Mouse (Mus musculus) spleen, adult 2 months (tissue): ENCODE measurements at regions not wholly inside any gene's neighbourhood (a gene's known extent, or its start where the extent isn't known, plus 50 kb on each side); places are given as distances from the start of the nearest gene placed in this dataset.

Source experiments
- DNase-seq, 2 experiments: peaks; one replicate each; pipeline versions ENCODE4 v3.0.0 to v3.0.0-alpha.2; 2012 to 2021; ENCODE audit warnings: low spot score in 2 of 2, low read depth in 1 of 2
- H3K27ac ChIP-seq: fragments of 200-500 bp; 2 replicates; pipeline ENCODE4 v1.5.1; 2012; ENCODE audit warnings: low read length, inconsistent platforms; ENCODE audit not compliant: insufficient read depth
- H3K27me3 ChIP-seq: fragments of 200-500 bp; 2 replicates; pipeline ENCODE4 v1.6.1; 2012; ENCODE audit warnings: mild to moderate bottlenecking, moderate library complexity, low read length, inconsistent platforms; ENCODE audit not compliant: control insufficient read depth, insufficient read depth
- H3K36me3 ChIP-seq: fragments of 200-500 bp; 2 replicates; pipeline ENCODE4 v1.6.1; 2012; ENCODE audit warnings: mild to moderate bottlenecking, low read length, inconsistent platforms; ENCODE audit not compliant: control insufficient read depth, insufficient read depth
- H3K4me1 ChIP-seq: fragments of 200-500 bp; 2 replicates; pipeline ENCODE4 v1.6.1; 2011; ENCODE audit warnings: inconsistent platforms; ENCODE audit not compliant: control insufficient read depth, insufficient read depth, insufficient read length
- H3K4me3 ChIP-seq: fragments of 200-500 bp; 2 replicates; pipeline ENCODE4 v1.5.1; 2011; ENCODE audit warnings: mild to moderate bottlenecking, inconsistent platforms; ENCODE audit not compliant: insufficient read depth, insufficient read length; ENCODE audit errors: extremely low read depth
- CTCF ChIP-seq: fragments of 200-500 bp; IDR thresholded peaks from 2 replicates; pipeline ENCODE4 v1.5.1; 2011; ENCODE audit warnings: mild to moderate bottlenecking, inconsistent platforms; ENCODE audit not compliant: insufficient read depth, insufficient read length, insufficient replicate concordance; ENCODE audit errors: extremely low read depth
- POLR2A ChIP-seq: fragments of 200-500 bp; IDR thresholded peaks from 2 replicates; pipeline ENCODE4 v1.6.1; 2011; ENCODE audit warnings: low read depth, low read length, inconsistent platforms
- WGBS: fragments of 180-500 bp; shearing (Covaris S2); methylation state at CpG from one replicate; pipeline ENCODE4 v1.1.7; 2018; 5-methylcytosine and 5-hydroxymethylcytosine counted together

DNA sequence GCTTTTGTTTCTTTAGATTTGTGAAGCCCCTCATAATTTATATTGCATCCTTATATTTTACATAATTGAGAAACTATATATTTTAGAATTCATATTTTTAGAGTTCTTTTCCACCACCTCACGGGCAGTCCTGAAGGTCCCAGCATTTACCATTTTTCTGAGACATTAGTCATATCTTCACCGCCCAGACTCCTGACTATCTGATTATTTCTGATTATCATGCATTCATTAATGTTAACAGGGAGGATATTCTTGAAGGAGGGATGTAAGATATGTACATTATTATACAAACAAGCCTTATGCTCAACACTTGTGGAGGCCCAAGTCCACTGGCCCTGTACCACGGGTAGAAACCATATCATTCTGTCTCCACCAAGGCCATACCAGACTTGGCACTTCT lies 743.4 kb downstream of the Hace1 start:
- no peak overlapping the region for H3K27ac ChIP-seq
- H3K27me3 ChIP-seq, result no peaks in the 10 kb centered on the region
- WGBS, result 85% methylated on average over 3 of the region's 3 CpGs
- no peak for DNase-seq
- no peaks in the 10 kb centered on the region for H3K36me3 ChIP-seq
- no peak overlapping the region for H3K4me3 ChIP-seq
- H3K4me1 ChIP-seq, result no peaks in the 10 kb centered on the region
- TF ChIP-seq POLR2A (no peak), CTCF (no peak)

DNA sequence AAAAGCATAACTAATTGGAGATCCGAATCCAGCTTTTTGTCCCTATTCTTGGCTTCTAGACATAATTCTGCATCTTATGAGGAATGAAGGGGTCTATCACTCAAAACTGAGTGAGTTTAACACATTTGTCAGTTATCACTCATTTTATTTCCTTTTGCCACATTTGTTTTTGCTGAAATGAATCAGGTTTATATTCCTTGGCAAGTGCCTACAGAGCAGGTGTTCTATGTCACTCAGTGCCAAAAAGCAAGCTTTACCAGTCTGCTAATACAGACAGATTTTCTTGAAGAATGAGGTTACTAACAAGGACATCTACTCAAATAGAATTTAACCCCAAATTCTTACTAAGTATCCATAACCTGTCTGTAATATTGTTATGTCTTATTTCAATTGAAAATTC lies 751.4 kb downstream of the Hace1 start:
- H3K4me3 ChIP-seq, result no peak overlapping the region
- TF ChIP-seq CTCF (no peak), POLR2A (no peak)
- no peak for DNase-seq
- WGBS, result 75% methylated on average over 1 of the region's 1 CpGs
- H3K27me3 ChIP-seq, result no peaks in the 10 kb centered on the region
- H3K27ac ChIP-seq, result no peak overlapping the region
- no peaks in the 10 kb centered on the region for H3K36me3 ChIP-seq
- no peaks in the 10 kb centered on the region for H3K4me1 ChIP-seq

DNA sequence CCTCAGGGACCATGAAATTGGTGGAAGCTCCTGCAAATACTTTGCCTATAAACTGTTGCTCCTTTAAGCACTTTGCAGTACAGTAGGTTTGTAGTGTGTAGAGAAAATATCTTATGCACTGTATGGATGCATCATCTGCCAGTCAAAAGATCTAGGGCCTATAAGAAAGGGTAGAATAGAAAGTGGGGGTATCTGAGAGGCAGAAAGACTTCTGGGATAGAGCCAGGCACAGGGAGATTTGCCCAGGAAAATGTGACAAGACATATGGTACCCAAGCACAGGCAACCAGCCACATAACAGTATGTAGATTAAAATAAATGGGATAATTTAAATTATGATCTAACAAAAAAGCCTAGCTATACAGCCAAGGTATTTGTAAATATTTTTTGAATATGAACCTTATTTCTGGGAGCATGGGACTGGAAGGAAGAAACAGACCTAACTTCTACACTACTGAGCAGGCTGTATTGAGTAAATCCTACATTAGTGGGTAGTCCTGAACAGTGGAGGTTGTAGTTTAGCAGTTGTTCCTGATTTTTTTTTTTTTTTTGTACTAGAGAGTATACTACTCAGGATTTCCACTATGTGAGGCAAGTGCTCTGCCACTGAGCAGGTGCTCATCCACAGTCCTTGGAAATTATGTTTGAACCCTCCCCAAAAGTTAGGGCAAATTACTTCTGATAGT lies 754.1 kb downstream of the Hace1 start:
- H3K4me1 ChIP-seq, result no peaks in the 10 kb centered on the region
- no peaks in the 10 kb centered on the region for H3K36me3 ChIP-seq
- no peak overlapping the region for H3K27ac ChIP-seq
- DNase-seq, result no peak
- no peak for TF ChIP-seq POLR2A
- no peak for TF ChIP-seq CTCF
- no peak overlapping the region for H3K4me3 ChIP-seq
- H3K27me3 ChIP-seq, result no peaks in the 10 kb centered on the region

GRCm38 (mm10) chr10:46333231-46333630 lies 755.6 kb downstream of the Hace1 start:
- Histone ChIP-seq H3K4me1 (no peaks in the 10 kb centered on the region), H3K4me3 (no peak overlapping the region), H3K27me3 (no peaks in the 10 kb centered on the region), H3K27ac (no peak overlapping the region), H3K36me3 (no peaks in the 10 kb centered on the region)
- no peak for TF ChIP-seq POLR2A
- no peak for DNase-seq

DNA sequence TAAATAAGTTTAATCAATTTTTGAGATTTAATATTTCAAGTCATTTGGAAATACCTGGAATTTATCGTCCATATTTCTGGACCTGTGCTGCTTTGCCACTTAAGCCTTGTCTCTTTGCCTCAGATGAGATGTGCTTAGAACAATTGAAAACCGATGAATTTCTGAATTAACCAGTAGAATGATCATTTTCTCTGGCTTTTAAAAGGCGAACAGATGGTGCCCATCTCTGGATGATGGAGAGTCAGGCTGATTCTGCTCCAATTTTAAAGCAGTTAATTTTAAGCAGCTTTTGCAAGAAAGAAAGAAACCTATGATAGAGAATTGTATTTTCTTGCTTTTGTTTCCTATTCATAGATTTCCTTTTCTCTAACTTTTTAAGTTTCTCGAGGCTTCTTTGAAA lies 767.7 kb downstream of the Hace1 start:
- Histone ChIP-seq H3K27ac (no peak overlapping the region), H3K36me3 (no peaks in the 10 kb centered on the region), H3K4me1 (no peaks in the 10 kb centered on the region), H3K27me3 (no peaks in the 10 kb centered on the region), H3K4me3 (no peak overlapping the region)
- TF ChIP-seq CTCF (no peak), POLR2A (no peak)
- WGBS, result 73% methylated on average over 4 of the region's 4 CpGs
- no peak for DNase-seq

DNA sequence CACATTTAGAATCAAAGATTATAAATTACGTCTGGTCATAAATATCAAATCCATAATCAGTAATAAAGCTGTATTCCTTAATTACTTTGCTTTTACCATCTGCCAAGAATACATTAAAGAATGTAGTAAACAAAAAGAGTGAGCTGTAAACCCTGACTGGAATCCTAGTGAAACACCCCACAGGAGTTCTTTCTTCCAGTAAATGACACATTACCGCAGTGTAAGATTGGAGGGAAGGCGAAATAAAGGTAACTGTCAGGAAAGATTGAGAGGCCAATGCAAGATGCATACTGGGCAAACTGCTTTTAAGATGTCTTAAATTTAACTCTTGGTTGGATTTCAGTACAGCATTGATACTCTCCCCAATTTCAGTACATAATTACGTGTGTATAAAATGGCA lies 772.0 kb downstream of the Hace1 start:
- no peak for DNase-seq
- WGBS, result 91% methylated on average over 4 of the region's 4 CpGs
- H3K4me3 ChIP-seq, result no peak overlapping the region
- no peaks in the 10 kb centered on the region for H3K4me1 ChIP-seq
- H3K27me3 ChIP-seq, result no peaks in the 10 kb centered on the region
- no peak overlapping the region for H3K27ac ChIP-seq
- TF ChIP-seq POLR2A, result no peak
- TF ChIP-seq CTCF, result no peak
- no peaks in the 10 kb centered on the region for H3K36me3 ChIP-seq

- no peaks in the 10 kb centered on the region for H3K27me3 ChIP-seq
- H3K4me3 ChIP-seq, result no peak overlapping the region
- 73% methylated on average over 2 of the region's 2 CpGs for WGBS
- H3K36me3 ChIP-seq, result no peaks in the 10 kb centered on the region
- H3K4me1 ChIP-seq, result no peaks in the 10 kb centered on the region
- TF ChIP-seq POLR2A (no peak), CTCF (no peak)
- DNase-seq, result no peak
- no peak overlapping the region for H3K27ac ChIP-seq
Observed at GRCm38 (mm10) chr10:46350196-46350595, 772.6 kb downstream of the Hace1 start.

DNA sequence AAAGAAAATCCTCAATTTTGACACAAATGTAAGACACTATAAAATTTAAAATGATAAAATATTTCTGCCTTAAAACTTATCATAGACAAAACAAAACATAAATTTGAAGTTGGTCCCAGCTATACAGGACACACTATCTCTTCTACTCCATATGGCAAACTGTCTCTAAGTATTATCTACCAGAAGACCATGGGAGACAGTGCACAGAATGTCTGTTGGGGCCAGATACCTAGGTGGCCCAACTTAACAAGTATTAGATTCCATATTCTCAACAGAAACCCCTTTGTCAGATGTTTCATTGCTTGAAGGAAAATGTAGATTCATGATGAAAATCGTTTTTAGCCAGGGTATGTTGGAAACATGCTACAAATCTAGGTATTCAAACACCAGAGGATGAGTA lies 779.1 kb downstream of the Hace1 start:
- Histone ChIP-seq H3K27ac (no peak overlapping the region), H3K4me1 (no peaks in the 10 kb centered on the region), H3K4me3 (no peak overlapping the region), H3K27me3 (no peaks in the 10 kb centered on the region), H3K36me3 (no peaks in the 10 kb centered on the region)
- 49% methylated on average over 1 of the region's 1 CpGs for WGBS
- TF ChIP-seq POLR2A (no peak), CTCF (no peak)
- DNase-seq, result no peak
